Mouse (Mus musculus): ENCODE measurements around the gene Apip. TPM values are rescaled to one million over a fixed set of nuclear protein-coding genes. Genes with fewer than 3 reads are reported as not detected.

Apip gene
- total RNA-seq, 1 experiment, result 27.9 TPM

GRCm38 (mm10) chr2:103118324-103119196 is 45.1 kb downstream of the Apip start:
- H3K36me3 ChIP-seq (ENCODE audit: control insufficient read depth, insufficient read depth, low read length, poor library complexity, severe bottlenecking), result no peaks in the 10 kb centered on the region
- no peak overlapping the region for H3K4me3 ChIP-seq (ENCODE audit: insufficient read depth in 1 of 2, low read depth in 1 of 2, low read length in 2 of 2, poor library complexity in 1 of 2, severe bottlenecking in 1 of 2)
- no peaks in the 10 kb centered on the region for H3K4me1 ChIP-seq (ENCODE audit: control insufficient read depth in 2 of 2, insufficient read depth in 2 of 2, low read length in 2 of 2, poor library complexity in 1 of 2)
- no peak overlapping the region for H3K27ac ChIP-seq (ENCODE audit: insufficient read depth, low read depth, low read length, poor library complexity, severe bottlenecking)
- in situ Hi-C loops (cut with MboI; ENCODE audit: low sequenced_read_pairs in 2 of 2, unreplicated experiment in 2 of 2), result no loop called here
- no peak for TF ChIP-seq HCFC1 (IDR thresholded peaks at IDR 0.05; ENCODE audit: borderline replicate concordance, insufficient read depth, low read length)
- TF ChIP-seq MAFK (IDR thresholded peaks at IDR 0.05; ENCODE audit: insufficient read depth, low read depth, low read length), result no peak
- no peak for TF ChIP-seq CHD2 (IDR thresholded peaks at IDR 0.05; ENCODE audit: low read depth, low read length)
- TF ChIP-seq ZC3H11A (IDR thresholded peaks at IDR 0.05; ENCODE audit: borderline replicate concordance, low read depth, low read length), result no peak
- TF ChIP-seq ZNF384 (IDR thresholded peaks at IDR 0.05; ENCODE audit: low read depth, low read length), result no peak
- no peak overlapping the region for H3K9ac ChIP-seq (ENCODE audit: insufficient read depth, low read depth, low read length, poor library complexity, severe bottlenecking)
- H3K9me3 ChIP-seq (ENCODE audit: control insufficient read depth, insufficient read depth, low read depth, low read length), result no peaks in the 10 kb centered on the region
- DNase-seq (ENCODE audit: low read depth, low spot score), result no peak

- no peak overlapping the region for H3K4me3 ChIP-seq (ENCODE audit: insufficient read depth in 1 of 2, low read depth in 1 of 2, low read length in 2 of 2, poor library complexity in 1 of 2, severe bottlenecking in 1 of 2)
- H3K36me3 ChIP-seq (ENCODE audit: control insufficient read depth, insufficient read depth, low read length, poor library complexity, severe bottlenecking), result no peaks in the 10 kb centered on the region
- H3K27ac ChIP-seq (ENCODE audit: insufficient read depth, low read depth, low read length, poor library complexity, severe bottlenecking), result no peak overlapping the region
- DNase-seq (ENCODE audit: low read depth, low spot score), result no peak
- no peaks in the 10 kb centered on the region for H3K9me3 ChIP-seq (ENCODE audit: control insufficient read depth, insufficient read depth, low read depth, low read length)
- H3K9ac ChIP-seq (ENCODE audit: insufficient read depth, low read depth, low read length, poor library complexity, severe bottlenecking), result no peak overlapping the region
- H3K4me1 ChIP-seq (ENCODE audit: control insufficient read depth in 2 of 2, insufficient read depth in 2 of 2, low read length in 2 of 2, poor library complexity in 1 of 2), result no peaks in the 10 kb centered on the region
- TF ChIP-seq HCFC1 (IDR thresholded peaks at IDR 0.05; ENCODE audit: borderline replicate concordance, insufficient read depth, low read length), result no peak
- in situ Hi-C loops (cut with MboI; ENCODE audit: low sequenced_read_pairs in 2 of 2, unreplicated experiment in 2 of 2), result no loop called here
Measured at GRCm38 (mm10) chr2:103119197-103119854, 45.9 kb downstream of the Apip start.

GRCm38 (mm10) chr2:103129676-103130075 is 56.2 kb downstream of the Apip start:
- Histone ChIP-seq H3K9me3 (ENCODE audit: control insufficient read depth, insufficient read depth, low read depth, low read length) (no peaks in the 10 kb centered on the region), H3K4me1 (ENCODE audit: control insufficient read depth in 2 of 2, insufficient read depth in 2 of 2, low read length in 2 of 2, poor library complexity in 1 of 2) (no peaks in the 10 kb centered on the region), H3K4me3 (ENCODE audit: insufficient read depth in 1 of 2, low read depth in 1 of 2, low read length in 2 of 2, poor library complexity in 1 of 2, severe bottlenecking in 1 of 2) (no peak overlapping the region), H3K9ac (ENCODE audit: insufficient read depth, low read depth, low read length, poor library complexity, severe bottlenecking) (no peak overlapping the region), H3K27ac (ENCODE audit: insufficient read depth, low read depth, low read length, poor library complexity, severe bottlenecking) (no peak overlapping the region), H3K36me3 (ENCODE audit: control insufficient read depth, insufficient read depth, low read length, poor library complexity, severe bottlenecking) (no peaks in the 10 kb centered on the region)
- TF ChIP-seq ZC3H11A (IDR thresholded peaks at IDR 0.05; ENCODE audit: borderline replicate concordance, low read depth, low read length) (no peak), ZNF384 (IDR thresholded peaks at IDR 0.05; ENCODE audit: low read depth, low read length) (no peak), HCFC1 (IDR thresholded peaks at IDR 0.05; ENCODE audit: borderline replicate concordance, insufficient read depth, low read length) (no peak), CHD2 (IDR thresholded peaks at IDR 0.05; ENCODE audit: low read depth, low read length) (no peak), MAFK (IDR thresholded peaks at IDR 0.05; ENCODE audit: insufficient read depth, low read depth, low read length) (no peak)
- DNase-seq (ENCODE audit: low read depth, low spot score), result no peak
- in situ Hi-C loops (cut with MboI; ENCODE audit: low sequenced_read_pairs in 2 of 2, unreplicated experiment in 2 of 2), result no loop called here

GRCm38 (mm10) chr2:103131145-103131544 is 57.7 kb downstream of the Apip start:
- Histone ChIP-seq H3K27ac (ENCODE audit: insufficient read depth, low read depth, low read length, poor library complexity, severe bottlenecking) (no peak overlapping the region), H3K4me3 (ENCODE audit: insufficient read depth in 1 of 2, low read depth in 1 of 2, low read length in 2 of 2, poor library complexity in 1 of 2, severe bottlenecking in 1 of 2) (no peak overlapping the region), H3K4me1 (ENCODE audit: control insufficient read depth in 2 of 2, insufficient read depth in 2 of 2, low read length in 2 of 2, poor library complexity in 1 of 2) (no peaks in the 10 kb centered on the region), H3K36me3 (ENCODE audit: control insufficient read depth, insufficient read depth, low read length, poor library complexity, severe bottlenecking) (no peaks in the 10 kb centered on the region), H3K9ac (ENCODE audit: insufficient read depth, low read depth, low read length, poor library complexity, severe bottlenecking) (no peak overlapping the region), H3K9me3 (ENCODE audit: control insufficient read depth, insufficient read depth, low read depth, low read length) (no peaks in the 10 kb centered on the region)
- in situ Hi-C loops (cut with MboI; ENCODE audit: low sequenced_read_pairs in 2 of 2, unreplicated experiment in 2 of 2), result no loop called here
- TF ChIP-seq ZC3H11A (IDR thresholded peaks at IDR 0.05; ENCODE audit: borderline replicate concordance, low read depth, low read length), result 0 out of 2 replicates have a peak, but pooled peaks have one; percentile 26
- no peak for TF ChIP-seq MAFK (IDR thresholded peaks at IDR 0.05; ENCODE audit: insufficient read depth, low read depth, low read length)
- DNase-seq (ENCODE audit: low read depth, low spot score), result peak; percentile 15
